Mouse (Mus musculus) G1E (cell line): Measurements from ENCODE around the gene Creg1.

Experiments
- CTCF ChIP-seq: IDR thresholded peaks from 2 replicates; pipeline ENCODE4 v1.5.1; 2012; ENCODE audit warnings: low read depth, low read length, inconsistent platforms, mixed read lengths
- GATA1 ChIP-seq: IDR thresholded peaks from 2 replicates; pipeline ENCODE4 v1.6.1; 2012; ENCODE audit warnings: borderline replicate concordance, low read length, inconsistent platforms, mixed read lengths
- TAL1 ChIP-seq: conservative IDR thresholded peaks from 2 replicates; pipeline ENCODE4 v1.6.1; 2012; ENCODE audit warnings: low read depth, low read length, inconsistent platforms, mixed read lengths

DNA sequence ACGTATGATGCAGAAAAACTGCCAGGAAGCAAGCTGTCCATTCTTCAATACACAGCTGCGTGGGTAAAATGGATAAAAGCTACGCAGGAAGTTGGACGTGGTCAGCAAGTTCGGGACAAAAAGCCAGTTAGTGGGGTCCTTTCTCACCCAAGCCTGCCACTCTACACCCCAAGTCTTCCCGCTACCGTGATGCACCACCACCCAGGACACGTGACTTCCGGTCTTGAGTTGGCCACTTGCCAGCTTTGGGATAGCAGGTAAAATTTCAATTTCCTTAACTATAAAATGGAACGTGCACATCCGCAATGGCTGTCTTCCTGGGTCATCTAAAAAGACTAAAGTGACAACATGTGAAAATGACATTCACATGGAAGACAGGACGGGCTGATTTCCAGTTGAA lies 18.4 kb downstream of the Creg1 start:
- TF ChIP-seq CTCF, result no peak
- TF ChIP-seq TAL1, result no peak
- no peak for TF ChIP-seq GATA1
